Mouse (Mus musculus) liver, postnatal 0 days (tissue): ENCODE data around the gene Edc4.

Experiments used
- CTCF ChIP-seq: sonication (generic); IDR thresholded peaks from 2 replicates; pipeline ENCODE4 v1.5.1; 2016; ENCODE audit warnings: antibody characterized with exemption, low read depth
- EP300 ChIP-seq: IDR thresholded peaks from 2 replicates; pipeline ENCODE4 v1.6.1; 2016; ENCODE audit warnings: antibody characterized with exemption, low read depth, mild to moderate bottlenecking

DNA sequence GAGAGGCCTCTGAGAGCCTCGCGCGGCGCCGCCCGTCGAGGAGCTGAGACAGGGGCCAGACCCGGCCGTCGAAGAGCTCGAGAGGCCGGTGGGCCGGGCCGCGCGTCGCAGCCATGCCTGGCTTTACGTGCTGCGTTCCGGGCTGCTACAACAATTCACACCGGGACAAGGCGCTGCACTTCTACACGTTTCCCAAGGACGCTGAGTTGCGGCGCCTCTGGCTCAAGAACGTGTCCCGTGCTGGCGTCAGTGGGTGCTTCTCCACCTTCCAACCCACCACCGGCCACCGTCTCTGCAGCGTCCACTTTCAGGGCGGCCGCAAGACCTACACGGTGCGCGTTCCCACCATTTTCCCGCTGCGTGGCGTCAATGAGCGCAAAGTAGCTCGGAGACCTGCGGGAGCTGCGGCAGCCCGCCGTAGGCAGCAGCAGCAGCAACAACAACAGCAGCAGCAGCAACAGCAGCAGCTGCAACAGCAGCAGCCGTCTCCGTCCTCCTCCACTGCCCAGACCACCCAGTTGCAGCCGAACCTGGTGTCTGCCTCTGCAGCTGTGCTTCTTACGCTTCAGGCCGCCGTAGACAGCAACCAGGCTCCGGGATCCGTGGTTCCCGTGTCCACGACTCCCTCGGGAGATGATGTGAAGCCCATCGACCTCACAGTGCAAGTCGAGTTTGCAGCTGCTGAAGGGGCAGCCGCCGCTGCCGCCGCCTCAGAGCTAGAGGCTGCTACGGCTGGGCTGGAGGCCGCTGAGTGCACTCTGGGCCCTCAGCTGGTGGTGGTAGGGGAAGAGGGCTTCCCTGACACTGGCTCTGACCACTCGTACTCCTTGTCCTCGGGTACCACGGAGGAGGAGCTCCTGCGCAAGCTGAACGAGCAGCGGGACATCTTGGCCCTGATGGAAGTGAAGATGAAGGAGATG lies 25.2 kb upstream of the Edc4 start:
- TF ChIP-seq CTCF, result peak; percentile 10; the same call in 1 of the 2 replicates
- no peak for TF ChIP-seq EP300
